Mouse (Mus musculus) heart, adult 2 months (tissue): ENCODE measurements around the gene Coq9.

ENCODE experiments used
- CTCF ChIP-seq: fragments of 200-600 bp; IDR thresholded peaks from 2 replicates; pipeline ENCODE4 v1.8.1; 2022; ENCODE audit warnings: antibody characterized with exemption, mild to moderate bottlenecking, moderate library complexity
- EP300 ChIP-seq: fragments of 200-500 bp; IDR thresholded peaks from 2 replicates; pipeline ENCODE4 v1.6.1; 2011; ENCODE audit warnings: low read depth, low read length, control low read depth; ENCODE audit not compliant: insufficient read depth

DNA sequence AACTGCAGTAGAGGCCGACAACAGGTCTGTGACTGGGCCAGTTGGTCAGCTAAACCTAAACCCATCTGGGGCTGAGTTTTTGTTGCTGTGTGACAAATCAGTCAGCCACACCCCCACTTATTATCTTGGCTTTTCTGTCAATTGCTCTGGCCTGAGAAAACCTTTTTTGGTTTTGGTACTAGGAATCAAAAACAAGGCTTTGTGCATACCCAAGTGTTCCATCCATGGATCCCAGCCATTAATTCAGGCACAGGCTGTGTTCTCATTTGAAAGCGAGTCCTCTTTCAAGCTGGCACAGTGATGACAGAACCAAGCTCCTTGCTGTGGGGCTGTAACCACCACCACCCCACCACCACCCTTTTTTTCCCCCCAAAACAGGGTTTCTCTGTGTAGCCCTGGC is 16.7 kb upstream of the Coq9 start:
- TF ChIP-seq CTCF (no peak), EP300 (no peak)
